Mouse (Mus musculus) T-helper 17 cell (primary cell): Measurements from ENCODE around the gene Lce3f.

Experiments used
- in situ Hi-C, 2 experiments: fragments of 300-600 bp; cut with MboI, MseI; formaldehyde crosslinking; loops; 1 replicate in 1 of 2; 2 replicates in 1 of 2; pipeline ENCODE4 v1.15.1; 2025; ENCODE audit warnings: high pct_unique_total_duplicates in 2 of 2

Lce3f gene

DNA sequence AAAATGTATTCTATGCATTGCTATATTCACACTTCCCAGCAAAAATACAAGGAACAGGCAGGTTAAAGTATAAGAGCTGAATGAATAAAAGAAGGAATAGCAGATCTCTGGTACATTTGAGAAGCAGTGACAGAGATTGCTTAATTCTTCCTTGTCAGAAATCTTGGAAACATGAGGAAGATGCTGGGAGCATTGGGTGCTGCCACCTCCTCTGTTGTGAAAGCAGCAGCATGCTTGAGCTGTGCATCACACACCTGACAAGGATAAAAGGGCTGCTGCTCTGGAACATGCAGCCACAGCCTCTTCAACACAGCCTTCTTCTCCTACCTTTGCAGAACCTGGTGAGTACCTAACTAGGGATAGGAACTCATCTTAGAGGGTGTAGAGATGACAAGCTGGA, at the start of gene Lce3f:
Lce3f (plus strand) TSS at position 301 of the 400 bp plus-strand sequence.
- in situ Hi-C loops = no loop called here

DNA sequence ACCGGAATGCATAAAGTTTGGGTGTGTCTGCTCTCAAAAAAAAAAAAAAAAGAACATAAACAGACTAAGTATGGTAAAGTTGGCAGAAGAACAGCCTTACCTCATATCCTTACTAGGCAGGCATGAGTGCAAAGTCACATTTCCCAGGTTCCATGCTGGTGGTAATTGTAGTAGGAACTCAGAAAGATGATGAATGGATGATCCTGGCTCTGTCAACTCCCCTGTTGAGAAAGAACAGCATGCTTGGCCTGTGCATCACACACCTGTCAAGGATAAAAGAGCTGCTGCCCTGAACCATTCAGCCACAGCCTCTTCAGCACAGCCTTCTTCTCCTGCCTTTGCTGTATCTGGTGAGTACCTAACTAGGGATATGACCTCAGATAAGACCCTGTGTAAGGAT, 47.8 kb upstream of the Lce3f start, which contains the start of gene Lce3c:
Lce3c (plus strand) TSS at position 301 of the 400 bp plus-strand sequence.
- in situ Hi-C loops = no loop called here

DNA sequence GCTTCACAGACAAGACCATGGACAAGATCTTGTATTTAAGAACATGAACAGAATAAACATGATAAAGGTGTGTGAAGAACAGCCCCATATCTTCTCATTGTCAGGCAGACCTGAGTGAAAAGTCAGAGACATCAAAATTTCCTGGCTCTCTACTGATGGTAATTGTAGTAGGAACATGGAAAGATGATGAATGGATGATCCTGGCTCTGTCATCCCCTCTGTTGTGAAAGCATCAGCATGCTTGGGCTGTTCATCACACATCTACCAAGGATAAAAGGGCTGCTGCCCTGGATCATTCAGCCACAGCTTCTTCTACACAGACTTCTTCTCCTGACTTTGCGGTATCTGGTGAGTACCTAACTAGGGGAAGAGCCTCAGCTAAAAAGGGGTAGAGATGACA, 34.9 kb upstream of the Lce3f start, which contains the start of gene Lce3d:
Lce3d (plus strand) TSS at position 301 of the 400 bp plus-strand sequence.
- in situ Hi-C loops = no loop called here

DNA sequence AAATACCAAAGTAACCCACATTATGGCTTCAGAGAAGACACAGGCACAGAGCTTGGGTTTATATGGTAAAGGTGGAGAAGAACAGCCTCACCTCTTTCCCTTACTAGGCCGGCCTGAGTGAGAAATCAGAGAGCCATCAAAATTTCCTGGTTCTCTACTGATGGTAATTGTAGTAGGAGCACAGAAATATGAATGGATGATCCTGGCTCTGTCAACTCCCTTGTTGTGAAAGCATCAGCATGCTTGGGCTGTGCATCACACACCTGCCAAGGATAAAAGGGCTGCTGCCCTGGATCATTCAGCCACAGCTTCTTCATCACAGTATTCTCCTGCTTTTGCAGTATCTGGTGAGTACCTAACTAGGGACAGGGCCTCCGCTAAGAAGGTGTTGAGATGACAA, 25.3 kb upstream of the Lce3f start, which contains the start of gene Lce3e:
Lce3e (plus strand) TSS at position 301 of the 400 bp plus-strand sequence.
- in situ Hi-C loops = no loop called here

DNA sequence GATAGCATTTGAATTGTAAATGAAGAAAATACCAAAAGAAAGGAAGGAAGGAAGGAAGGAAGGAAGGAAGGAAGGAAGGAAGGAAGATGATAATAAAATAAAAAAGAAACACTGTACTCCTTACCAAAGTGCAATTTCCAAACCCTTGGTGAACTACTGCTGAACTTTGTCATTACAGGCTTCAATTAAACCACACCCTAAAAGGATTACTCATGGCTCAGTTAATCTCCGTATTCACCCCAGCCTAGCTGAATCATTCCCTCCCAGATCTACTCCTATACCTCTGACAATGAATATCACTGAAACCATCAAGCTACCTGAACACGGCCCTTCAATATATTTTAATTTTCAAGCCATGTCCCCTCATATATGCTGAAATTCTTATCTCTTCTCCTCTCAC, 13.5 kb upstream of the Lce3f start:
- in situ Hi-C loops = no loop called here

DNA sequence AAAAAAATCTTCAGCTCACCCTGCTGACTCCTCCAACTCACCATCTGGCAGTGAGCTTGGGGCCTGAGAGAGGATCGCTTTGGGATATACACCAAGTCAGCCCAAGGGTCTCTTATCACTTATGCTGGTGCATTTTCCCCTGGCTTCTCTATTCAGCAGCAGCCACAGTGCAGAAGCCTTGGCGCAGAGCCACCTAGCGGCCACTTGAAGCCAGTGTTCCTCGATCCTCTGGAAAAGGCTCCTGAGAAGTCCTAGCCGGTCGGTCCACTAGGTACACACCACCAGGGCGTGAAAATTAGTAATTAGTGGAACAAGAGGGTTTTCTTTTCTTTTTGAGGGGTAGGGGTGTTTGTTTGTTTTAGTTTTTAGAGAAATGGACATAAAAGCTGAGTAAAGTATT, 6.7 kb downstream of the Lce3f start:
- in situ Hi-C loops = no loop called here

DNA sequence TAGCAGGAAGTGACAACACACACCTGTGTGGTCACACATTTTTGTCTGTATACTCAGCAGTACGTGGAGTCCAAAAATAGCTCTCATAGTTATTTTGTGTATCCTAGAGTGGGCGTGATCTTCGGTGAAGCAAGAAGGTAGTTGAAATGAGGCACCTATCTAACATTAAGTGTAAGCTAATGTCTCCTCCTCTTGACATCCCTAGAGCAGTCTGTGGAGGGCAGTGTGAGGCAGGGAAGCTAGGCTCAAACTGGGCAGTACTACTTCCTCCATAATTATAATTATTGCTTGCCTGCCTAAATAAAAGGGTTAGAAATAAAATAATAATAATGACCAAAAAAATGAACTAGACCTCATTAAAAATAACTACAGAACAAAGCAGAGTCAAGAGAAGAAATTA, 8.6 kb downstream of the Lce3f start:
- in situ Hi-C loops = no loop called here

DNA sequence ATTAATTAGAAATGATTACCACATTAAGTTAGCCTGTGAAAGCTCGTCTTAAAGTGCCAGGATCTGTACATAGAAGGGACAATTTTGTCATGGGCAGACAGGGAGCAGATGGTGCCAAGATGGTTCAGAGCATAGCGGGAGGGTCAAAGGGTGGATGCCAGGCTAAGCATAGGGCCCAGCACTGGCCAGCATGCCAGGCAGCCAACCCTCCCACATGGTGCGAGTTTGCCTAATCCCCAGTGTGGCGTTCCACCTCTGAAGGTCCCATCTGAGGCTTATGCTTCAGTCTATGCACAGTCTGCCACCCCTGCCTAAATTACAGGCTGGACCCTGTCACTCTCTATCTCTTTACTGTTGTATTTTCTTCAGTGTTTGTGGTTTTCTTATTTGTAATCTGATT, 10.8 kb downstream of the Lce3f start:
- in situ Hi-C loops = no loop called here

DNA sequence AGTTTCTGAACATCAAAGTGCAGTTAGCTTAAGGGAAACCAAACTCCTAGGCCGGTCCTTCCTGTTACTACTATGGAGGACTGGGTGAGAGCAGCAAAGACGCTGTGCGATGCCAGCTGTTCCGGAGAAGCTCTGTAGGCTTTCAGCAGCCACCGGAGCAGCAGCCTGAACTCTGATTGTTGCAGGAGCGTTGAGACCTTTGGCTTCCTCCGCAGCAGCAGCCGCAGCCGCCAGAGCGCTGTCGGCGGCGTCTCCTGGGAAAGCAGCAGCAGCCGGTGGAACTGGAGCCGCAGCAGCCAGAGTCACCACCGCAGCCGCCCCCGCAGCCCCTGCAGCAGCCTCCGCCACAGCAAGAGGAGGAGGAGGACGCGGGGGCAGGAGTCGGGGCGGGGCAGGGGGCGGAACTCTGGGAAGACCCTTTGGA, 22.4 kb downstream of the Lce3f start:
- in situ Hi-C loops = no loop called here

DNA sequence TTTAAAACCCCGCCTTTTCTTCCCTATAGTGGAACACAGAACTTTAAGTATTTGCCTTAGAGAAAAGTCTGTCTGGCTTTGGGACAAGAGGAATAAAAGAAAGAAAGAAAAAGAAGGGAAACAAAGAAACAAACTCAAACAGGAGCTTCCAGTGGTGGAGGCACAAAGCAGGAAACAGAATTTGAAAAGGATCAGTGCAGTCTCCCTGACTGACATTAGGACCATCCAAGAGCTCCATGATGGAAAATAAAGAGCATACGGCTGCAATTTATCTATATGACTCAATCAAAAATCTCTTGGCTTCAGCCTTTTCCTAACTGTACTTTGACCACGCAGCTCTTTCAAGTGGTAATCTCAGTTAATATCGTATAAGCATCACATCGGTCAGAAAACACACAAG, 22.8 kb downstream of the Lce3f start:
- in situ Hi-C loops = no loop called here

DNA sequence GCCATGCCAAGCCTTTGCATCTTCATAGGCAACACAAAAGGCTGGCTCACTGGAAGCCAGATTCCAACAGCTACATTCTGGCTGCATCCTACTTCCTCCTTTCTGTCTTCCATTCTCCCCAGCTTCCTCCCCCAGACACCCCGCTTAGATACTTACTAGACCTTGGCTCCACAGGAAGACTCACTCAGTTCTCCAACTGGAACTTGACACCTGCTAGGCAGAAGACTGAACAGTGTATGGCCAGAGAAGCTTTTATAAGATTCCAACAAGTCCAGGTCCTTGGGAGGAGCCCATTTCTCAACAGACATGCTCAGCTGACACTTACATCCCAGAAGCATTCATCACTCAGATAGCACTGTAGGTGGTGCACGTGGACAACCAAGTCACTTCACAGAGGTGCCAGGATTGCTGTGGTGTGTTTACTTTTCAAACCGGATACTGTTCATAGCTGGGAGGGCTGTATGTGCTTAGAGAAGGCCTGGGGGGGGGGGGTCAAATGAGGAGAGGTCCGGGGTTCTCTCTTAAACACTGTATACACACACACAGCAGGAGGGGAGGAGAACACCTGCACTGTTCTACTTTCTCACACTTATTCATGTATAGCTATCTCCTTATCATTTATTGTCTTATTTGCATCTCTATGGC, 23.6 kb downstream of the Lce3f start, which contains the start of gene Crct1:
Crct1 (minus strand) TSS at position 228 of the 645 bp plus-strand sequence.
- in situ Hi-C loops = no loop called here

DNA sequence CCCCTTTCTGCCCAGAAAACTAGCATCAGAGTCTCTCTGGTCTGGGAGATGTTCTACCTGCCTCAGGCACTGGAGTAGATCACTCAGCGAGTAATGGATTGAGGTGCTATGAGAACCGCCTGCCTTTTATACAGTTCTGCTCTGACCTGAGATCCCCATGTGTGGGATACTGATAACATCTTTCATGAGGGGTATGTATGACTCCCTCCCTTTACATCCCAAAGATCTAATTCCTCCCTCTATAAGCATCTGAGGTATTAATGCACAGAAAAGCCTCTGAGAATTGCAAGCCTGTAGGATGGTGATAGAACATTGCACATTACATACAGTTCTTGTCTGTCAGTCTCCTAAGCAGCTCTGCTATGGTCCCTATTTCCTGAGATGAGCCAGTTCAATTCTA, 26.9 kb downstream of the Lce3f start, which contains the start of gene Lce1m:
Lce1m (minus strand) TSS at position 101 of the 400 bp plus-strand sequence.
- in situ Hi-C loops = no loop called here

DNA sequence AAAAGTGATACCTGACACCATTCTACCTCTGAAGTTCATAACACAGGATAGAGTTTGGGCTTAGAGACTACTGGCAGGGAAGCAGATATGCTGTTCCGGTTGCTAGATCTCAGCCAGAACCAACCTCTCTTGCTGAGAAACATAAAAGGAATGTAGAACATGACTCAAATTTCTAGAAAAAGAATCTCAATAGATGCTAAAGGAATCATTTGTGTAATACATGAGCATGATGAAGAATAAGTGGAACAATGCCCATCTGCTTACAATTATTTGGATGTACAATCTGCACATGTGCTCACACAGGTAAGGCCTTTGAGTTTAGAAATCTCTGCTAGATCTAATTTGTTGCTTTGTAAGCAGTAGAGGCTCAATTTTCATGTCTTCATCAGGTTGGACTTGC, 29.1 kb downstream of the Lce3f start:
- in situ Hi-C loops = no loop called here

DNA sequence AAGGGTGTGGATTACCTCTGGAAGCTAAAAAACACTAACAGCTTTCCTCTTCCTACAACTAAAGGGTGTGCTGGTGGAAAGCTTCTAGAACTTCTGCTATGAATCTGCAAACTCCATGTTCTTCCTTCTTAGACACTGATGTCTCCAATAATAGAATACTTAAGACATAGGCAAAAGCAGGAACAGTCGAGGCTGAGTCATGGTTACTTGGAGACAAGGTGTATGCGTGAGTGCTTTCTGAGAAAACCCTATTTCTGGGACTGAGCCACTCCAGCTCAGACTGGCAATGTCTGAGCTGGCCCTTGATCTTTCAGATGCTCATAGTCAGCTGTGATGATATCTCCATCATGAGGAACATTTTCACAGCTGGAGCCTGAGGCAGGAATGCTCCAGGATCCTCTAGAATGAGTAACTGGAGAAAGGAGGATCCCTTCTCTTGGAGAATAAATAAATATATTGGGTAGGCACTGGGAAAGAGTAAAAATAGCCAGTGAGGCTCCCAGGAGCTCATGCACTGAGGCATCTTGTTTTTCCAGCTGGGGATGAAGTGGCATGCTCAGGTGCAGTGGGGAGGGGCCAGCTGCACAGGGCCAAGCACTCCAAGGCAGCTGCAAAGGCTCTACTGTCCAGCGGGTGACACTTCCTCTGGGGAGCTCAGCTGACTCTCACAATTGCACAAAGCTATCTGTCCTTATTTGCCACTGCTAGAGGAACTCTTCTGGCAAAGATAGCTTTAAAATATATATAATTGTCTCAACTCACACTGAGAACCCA, 31.6 kb downstream of the Lce3f start:
- in situ Hi-C loops = no loop called here

DNA sequence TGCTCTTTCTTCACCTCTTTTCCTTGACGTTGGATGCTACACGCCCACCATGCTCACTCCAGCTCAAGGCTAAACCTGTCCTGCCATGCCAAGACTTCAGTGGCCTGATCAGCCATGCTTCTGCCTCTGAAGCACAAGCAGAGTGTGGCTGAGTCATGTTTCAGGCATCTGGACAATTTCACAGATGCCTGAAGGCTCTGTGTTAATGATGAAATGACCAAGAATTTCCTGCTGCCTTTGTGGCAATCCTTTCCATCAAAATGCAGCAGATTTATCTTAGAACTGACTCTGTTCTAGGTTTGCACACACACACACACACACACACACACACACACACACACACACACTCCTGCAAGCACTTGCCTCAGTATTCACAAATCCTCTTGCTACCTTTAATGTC, 33.5 kb downstream of the Lce3f start:
- in situ Hi-C loops = no loop called here

DNA sequence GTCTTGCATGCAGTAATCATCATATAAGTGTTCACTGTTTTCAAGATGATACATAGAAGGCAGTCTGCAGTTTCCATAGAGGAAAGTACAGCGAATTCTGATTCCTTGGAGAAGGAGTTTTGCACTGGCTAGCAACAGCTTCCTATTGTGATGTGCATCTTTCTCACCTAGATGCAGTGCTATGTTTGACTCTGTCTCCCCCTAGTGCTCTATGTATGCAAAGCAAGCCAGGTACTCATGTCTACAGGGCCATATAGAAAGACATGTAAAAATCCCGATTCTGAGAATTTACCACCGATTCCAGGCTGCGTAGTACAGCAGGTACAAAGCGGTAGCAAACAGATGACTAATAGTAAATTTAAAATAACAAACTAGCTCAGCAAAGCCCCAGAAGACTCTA, 39.4 kb downstream of the Lce3f start:
- in situ Hi-C loops = loop anchor here in 1 of 2 experiments (5.0 kb wide), 1 partner anchor 879 kb away; no protein-coding TSS in a partner anchor
